Mouse (Mus musculus) hindbrain, embryonic 10.5 days (tissue): ENCODE measurements around the gene Msrb2. TPM values are rescaled to one million over a fixed set of nuclear protein-coding genes. Genes with fewer than 3 reads are reported as not detected.

Experiments
- DNase-seq: peaks from one replicate; pipeline ENCODE4 v3.0.0-alpha.2; 2017; ENCODE audit warnings: low spot score
- H3K27ac ChIP-seq: fragments of 300-500 bp; sonication (generic); 2 replicates; pipeline ENCODE4 v1.5.1; 2016; ENCODE audit warnings: mild to moderate bottlenecking, moderate library complexity
- H3K27me3 ChIP-seq: fragments of 300-500 bp; sonication (generic); 2 replicates; pipeline ENCODE4 v1.6.1; 2016; ENCODE audit warnings: mild to moderate bottlenecking; ENCODE audit not compliant: poor library complexity, insufficient read depth, severe bottlenecking
- H3K36me3 ChIP-seq: fragments of 300-500 bp; sonication (generic); 2 replicates; pipeline ENCODE4 v1.6.1; 2016; ENCODE audit warnings: mild to moderate bottlenecking, moderate library complexity
- H3K4me1 ChIP-seq: fragments of 300-500 bp; sonication (generic); replicated peaks from 2 replicates; pipeline ENCODE4 v1.6.1; 2016; ENCODE audit warnings: mild to moderate bottlenecking
- H3K4me3 ChIP-seq: fragments of 300-500 bp; sonication (generic); 2 replicates; pipeline ENCODE4 v1.5.1; 2016; ENCODE audit warnings: mild to moderate bottlenecking, moderate library complexity
- H3K9me3 ChIP-seq: fragments of 300-500 bp; sonication (generic); 2 replicates; pipeline ENCODE4 v1.6.1; 2016; ENCODE audit warnings: mild to moderate bottlenecking, moderate library complexity
- WGBS: fragments of 180-500 bp; shearing (Covaris S2); methylation state at CpG from one replicate; pipeline ENCODE4 v1.1.7; 2016; 5-methylcytosine and 5-hydroxymethylcytosine counted together
- polyA plus RNA-seq: library from polyadenylated mRNA; unstranded; fragments of >200 nt; fragmentation: Nextera tagmentation; extraction: Ambion mirVana; gene quantifications from 2 replicates; pipeline ENCODE4 v1.2.1, GENCODE M21; 2016

Gene Msrb2
- 13.8 and 16.3 TPM in 2 replicates for polyA plus RNA-seq

- peaks cover 11% of the 10 kb centered on the region; the same call in 1 of the 2 replicates for H3K4me1 ChIP-seq
- WGBS = under 1% methylated on average over 39 of the region's 39 CpGs
- no peaks in the 10 kb centered on the region for H3K36me3 ChIP-seq
- H3K4me3 ChIP-seq = peak within 1 kb of the TSS; percentile 79
- H3K27me3 ChIP-seq = no peaks in the 10 kb centered on the region
- DNase-seq = peak; percentile 81
- H3K9me3 ChIP-seq = no peaks in the 10 kb centered on the region
- H3K27ac ChIP-seq = peak within 1 kb of the TSS; percentile 92
Observed at GRCm38 (mm10) chr2:19371390-19372158, at the start of gene Msrb2. TSS of gene Msrb2 (plus strand) at chr2:19371440.

DNA sequence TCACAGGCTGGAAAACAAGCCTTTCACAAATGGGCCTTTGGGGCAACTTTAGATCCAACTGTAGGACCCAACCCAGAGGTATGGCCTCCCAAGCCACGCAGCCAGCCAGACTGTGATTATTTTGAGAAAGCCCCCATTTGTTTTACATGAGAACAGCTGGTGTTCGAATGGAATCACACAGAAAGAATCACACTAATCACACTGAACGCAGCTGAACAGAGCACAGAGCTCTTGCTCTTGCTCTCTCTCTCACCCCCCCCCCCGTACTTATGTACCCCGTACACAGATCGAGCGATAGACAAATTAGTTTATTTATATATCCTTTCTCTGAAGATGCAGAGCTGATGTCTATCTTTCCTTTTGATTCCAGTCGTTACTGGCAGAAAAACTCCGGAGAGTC lies 48.8 kb upstream of the Msrb2 start:
- no peaks in the 10 kb centered on the region for H3K27me3 ChIP-seq
- H3K4me3 ChIP-seq = no peak overlapping the region
- no peak overlapping the region for H3K27ac ChIP-seq
- H3K4me1 ChIP-seq = no peaks in the 10 kb centered on the region
- H3K9me3 ChIP-seq = no peaks in the 10 kb centered on the region
- DNase-seq = no peak
- 87% methylated on average over 9 of the region's 9 CpGs for WGBS
- H3K36me3 ChIP-seq = no peaks in the 10 kb centered on the region

- Histone ChIP-seq H3K27me3 (no peaks in the 10 kb centered on the region), H3K36me3 (no peaks in the 10 kb centered on the region), H3K4me1 (no peaks in the 10 kb centered on the region), H3K4me3 (no peak overlapping the region), H3K9me3 (no peaks in the 10 kb centered on the region), H3K27ac (no peak overlapping the region)
- WGBS = 84% methylated on average over 1 of the region's 1 CpGs
- DNase-seq = no peak
Observed at GRCm38 (mm10) chr2:19326376-19326775, 44.9 kb upstream of the Msrb2 start.

DNA sequence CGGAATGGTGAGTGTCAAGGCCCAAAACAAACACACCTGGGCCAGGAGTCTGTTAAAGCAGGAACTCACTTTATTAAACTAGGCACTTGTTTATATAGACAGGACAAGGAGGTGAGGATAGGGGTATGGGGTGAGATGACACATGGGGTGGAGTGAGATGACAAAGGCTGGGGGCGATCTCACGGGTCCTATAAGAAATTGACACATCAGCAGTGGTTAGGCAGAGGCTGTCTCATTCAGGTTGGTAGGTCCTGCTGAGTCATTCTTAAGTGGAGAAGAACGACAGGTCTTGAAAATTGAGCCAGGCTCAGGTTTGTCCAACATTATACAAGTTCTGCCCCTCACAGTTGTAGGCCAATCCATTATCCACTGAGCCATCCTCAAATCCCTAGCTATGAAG lies 43.4 kb upstream of the Msrb2 start:
- WGBS = 76% methylated on average over 4 of the region's 4 CpGs
- no peaks in the 10 kb centered on the region for H3K9me3 ChIP-seq
- DNase-seq = no peak
- no peaks in the 10 kb centered on the region for H3K4me1 ChIP-seq
- H3K27ac ChIP-seq = no peak overlapping the region
- H3K36me3 ChIP-seq = no peaks in the 10 kb centered on the region
- H3K4me3 ChIP-seq = no peak overlapping the region
- no peaks in the 10 kb centered on the region for H3K27me3 ChIP-seq

DNA sequence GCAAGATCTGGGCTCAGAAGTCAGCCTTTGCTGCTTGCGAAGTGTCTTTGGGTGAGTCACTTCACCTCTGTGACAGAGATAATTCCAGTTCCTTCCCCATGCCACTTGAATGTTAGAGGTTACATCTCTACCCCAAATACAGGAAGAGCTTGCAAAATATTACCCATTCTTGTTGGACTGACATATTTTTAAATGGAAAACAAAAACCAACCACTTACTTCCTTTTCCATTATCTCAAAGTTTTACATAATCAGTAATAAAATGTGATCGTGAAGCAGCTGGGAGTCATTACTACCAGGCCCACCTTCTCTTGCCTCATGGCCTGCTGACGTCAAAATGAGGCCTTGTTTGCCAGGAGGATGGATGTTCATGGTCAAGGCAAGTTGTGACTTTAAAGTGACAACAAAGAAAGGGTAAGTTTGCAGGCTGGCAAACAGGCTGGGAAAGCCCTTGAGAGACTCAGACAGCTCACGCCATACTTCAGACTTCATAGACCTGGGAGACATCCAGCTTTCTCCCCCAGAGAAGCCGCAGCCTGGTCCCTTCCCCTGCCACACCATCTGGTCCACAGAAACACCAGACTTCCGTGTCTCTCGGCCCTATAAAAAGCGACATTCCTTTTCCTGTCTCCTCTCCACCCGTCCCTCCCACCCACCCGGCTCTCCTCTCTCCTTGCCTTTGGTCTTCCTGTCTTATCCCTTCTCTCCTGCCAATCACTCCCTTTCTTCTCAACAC lies 27.2 kb upstream of the Msrb2 start:
- H3K4me3 ChIP-seq = no peak overlapping the region
- no peaks in the 10 kb centered on the region for H3K9me3 ChIP-seq
- no peaks in the 10 kb centered on the region for H3K27me3 ChIP-seq
- H3K4me1 ChIP-seq = no peaks in the 10 kb centered on the region
- no peak overlapping the region for H3K27ac ChIP-seq
- DNase-seq = no peak
- WGBS = 53% methylated on average over 10 of the region's 10 CpGs
- H3K36me3 ChIP-seq = no peaks in the 10 kb centered on the region

GRCm38 (mm10) chr2:19344636-19345413 lies 26.4 kb upstream of the Msrb2 start:
- no peaks in the 10 kb centered on the region for H3K36me3 ChIP-seq
- H3K4me3 ChIP-seq = no peak overlapping the region
- DNase-seq = peak; percentile 84
- H3K27ac ChIP-seq = peak overlapping the region; percentile 71
- WGBS = 29% methylated on average over 20 of the region's 20 CpGs
- no peaks in the 10 kb centered on the region for H3K27me3 ChIP-seq
- H3K4me1 ChIP-seq = no peaks in the 10 kb centered on the region
- no peaks in the 10 kb centered on the region for H3K9me3 ChIP-seq

DNA sequence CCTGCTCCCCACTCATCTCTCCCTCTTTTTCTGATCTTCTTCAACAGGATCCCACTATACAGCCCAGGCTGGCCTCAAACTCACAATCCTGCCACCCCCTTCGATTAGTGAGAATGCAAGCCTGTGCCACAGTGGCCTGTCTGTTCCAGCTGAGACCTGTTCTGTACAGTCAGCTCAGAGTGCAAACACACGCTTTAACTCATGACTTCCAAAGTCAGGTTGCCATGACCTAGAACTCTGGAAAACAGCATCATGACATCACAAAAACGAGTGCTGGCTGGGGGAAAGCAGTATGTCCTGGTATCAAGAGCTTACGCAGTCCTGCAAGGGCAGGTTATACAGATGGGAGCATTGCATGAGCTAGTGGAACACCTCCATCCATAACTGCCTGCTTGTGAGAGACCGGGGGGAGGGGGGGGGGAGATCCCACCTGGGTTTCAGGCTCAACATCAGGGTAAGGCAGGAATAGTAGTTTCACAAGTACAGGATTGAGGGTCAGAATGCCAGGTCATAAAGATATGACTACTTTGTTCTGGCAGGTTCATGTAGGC lies 25.8 kb upstream of the Msrb2 start:
- Histone ChIP-seq H3K27ac (no peak overlapping the region; the same call in 1 of the 2 replicates), H3K4me1 (no peaks in the 10 kb centered on the region), H3K36me3 (no peaks in the 10 kb centered on the region), H3K27me3 (no peaks in the 10 kb centered on the region), H3K4me3 (no peak overlapping the region), H3K9me3 (no peaks in the 10 kb centered on the region)
- no peak for DNase-seq
- WGBS = 83% methylated on average over 5 of the region's 5 CpGs

DNA sequence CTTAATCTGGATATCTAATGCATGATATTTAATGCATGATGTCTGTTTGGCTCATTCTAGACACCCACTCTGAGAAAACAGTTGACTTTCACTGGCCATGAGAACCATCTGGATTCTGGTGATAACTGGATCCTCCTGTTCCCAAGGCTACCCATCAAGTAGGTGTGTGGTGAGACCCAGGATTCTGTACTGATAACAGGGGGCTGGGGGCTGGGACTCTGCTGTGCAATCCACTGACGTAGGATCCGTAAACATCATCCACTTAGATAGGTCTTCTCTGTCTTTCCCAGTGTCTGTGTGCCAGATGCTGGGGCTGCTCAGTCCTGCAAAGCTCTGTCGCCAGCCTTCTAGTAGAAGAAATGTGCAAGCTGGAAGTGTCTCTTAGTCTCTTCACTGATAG lies 22.8 kb upstream of the Msrb2 start:
- Histone ChIP-seq H3K36me3 (no peaks in the 10 kb centered on the region), H3K4me3 (no peak overlapping the region), H3K4me1 (no peaks in the 10 kb centered on the region), H3K27me3 (no peaks in the 10 kb centered on the region), H3K27ac (no peak overlapping the region), H3K9me3 (no peaks in the 10 kb centered on the region)
- no peak for DNase-seq
- WGBS = 82% methylated on average over 3 of the region's 3 CpGs

DNA sequence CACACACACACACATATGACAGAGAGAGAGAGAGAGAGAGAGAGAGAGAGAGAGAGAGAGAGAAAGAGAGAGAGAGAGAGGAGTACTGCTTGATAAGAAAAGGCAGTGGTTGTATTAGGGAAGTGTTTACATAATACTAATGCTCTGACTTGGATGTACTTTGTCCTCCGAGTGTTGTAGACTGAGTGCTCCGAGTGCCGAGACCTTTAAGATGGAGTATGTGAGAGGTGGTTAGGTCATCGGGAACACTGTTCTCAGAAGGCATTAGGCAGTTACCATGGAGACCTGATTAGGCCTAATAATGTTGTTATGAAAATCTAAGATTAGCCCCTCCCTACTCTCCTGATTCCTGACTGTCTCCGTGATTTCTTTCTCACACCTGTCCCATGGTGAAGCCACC lies 21.1 kb upstream of the Msrb2 start:
- H3K4me3 ChIP-seq = no peak overlapping the region
- no peaks in the 10 kb centered on the region for H3K36me3 ChIP-seq
- H3K9me3 ChIP-seq = no peaks in the 10 kb centered on the region
- no peaks in the 10 kb centered on the region for H3K4me1 ChIP-seq
- H3K27ac ChIP-seq = no peak overlapping the region
- DNase-seq = no peak
- no peaks in the 10 kb centered on the region for H3K27me3 ChIP-seq
- WGBS = 91% methylated on average over 5 of the region's 5 CpGs

DNA sequence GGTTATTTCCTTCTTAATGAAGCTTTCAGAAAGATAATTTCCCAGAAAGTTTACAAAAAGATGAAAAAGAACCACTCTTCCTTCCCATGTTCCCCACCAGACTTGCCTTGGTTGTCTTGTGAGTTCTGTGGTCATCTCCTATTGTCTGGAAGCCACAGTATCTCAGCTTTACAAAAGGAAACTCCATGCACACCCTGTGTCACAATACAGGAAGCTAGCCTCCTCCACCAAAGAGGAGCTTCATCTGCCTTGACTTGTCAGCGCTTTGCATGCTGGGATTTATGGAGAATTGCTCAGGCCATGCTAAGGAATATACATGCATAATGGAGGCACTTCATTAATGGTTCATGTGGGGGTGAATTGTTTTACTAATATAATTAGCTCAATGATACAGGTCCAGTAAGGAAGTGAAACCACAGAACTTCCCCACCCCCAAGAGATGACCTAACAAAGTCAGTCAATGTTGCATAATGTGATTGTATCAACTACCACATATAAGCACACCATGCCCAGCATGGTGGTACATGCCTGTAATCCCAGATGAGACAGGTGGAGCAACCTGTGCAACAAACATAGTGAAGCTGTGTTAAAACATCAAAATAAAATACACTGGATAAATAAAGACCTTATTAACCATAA lies 19.5 kb upstream of the Msrb2 start:
- Histone ChIP-seq H3K9me3 (no peaks in the 10 kb centered on the region), H3K27me3 (no peaks in the 10 kb centered on the region), H3K4me1 (no peaks in the 10 kb centered on the region), H3K27ac (no peak overlapping the region), H3K4me3 (no peak overlapping the region), H3K36me3 (no peaks in the 10 kb centered on the region)
- WGBS = 94% methylated on average over 1 of the region's 1 CpGs
- DNase-seq = no peak

GRCm38 (mm10) chr2:19353158-19353557 lies 18.1 kb upstream of the Msrb2 start:
- no peak overlapping the region for H3K27ac ChIP-seq
- no peaks in the 10 kb centered on the region for H3K36me3 ChIP-seq
- 88% methylated on average over 2 of the region's 2 CpGs for WGBS
- H3K9me3 ChIP-seq = no peaks in the 10 kb centered on the region
- no peak overlapping the region for H3K4me3 ChIP-seq
- no peak for DNase-seq
- H3K4me1 ChIP-seq = no peaks in the 10 kb centered on the region
- no peaks in the 10 kb centered on the region for H3K27me3 ChIP-seq

- DNase-seq = no peak
Observed at GRCm38 (mm10) chr2:19362880-19363279, 8.4 kb upstream of the Msrb2 start.

More at GRCm38 (mm10) chr2:19362880-19363279, 8.4 kb upstream of the Msrb2 start:
- Histone ChIP-seq H3K27me3 (no peaks in the 10 kb centered on the region), H3K9me3 (0 out of 2 replicates have a peak, but pooled peaks cover 3% of the 10 kb centered on the region), H3K36me3 (no peaks in the 10 kb centered on the region), H3K27ac (no peak overlapping the region), H3K4me1 (peaks cover 9% of the 10 kb centered on the region; the same call in 1 of the 2 replicates), H3K4me3 (no peak overlapping the region)
- 86% methylated on average over 1 of the region's 1 CpGs for WGBS
